Mouse (Mus musculus): Measurements from ENCODE around the gene Ccdc148.

Gene Ccdc148

GRCm38 (mm10) chr2:58783526-58783925, 377.0 kb downstream of the Ccdc148 start:
- DNase-seq (ENCODE audit: low spot score), result no peak

DNA sequence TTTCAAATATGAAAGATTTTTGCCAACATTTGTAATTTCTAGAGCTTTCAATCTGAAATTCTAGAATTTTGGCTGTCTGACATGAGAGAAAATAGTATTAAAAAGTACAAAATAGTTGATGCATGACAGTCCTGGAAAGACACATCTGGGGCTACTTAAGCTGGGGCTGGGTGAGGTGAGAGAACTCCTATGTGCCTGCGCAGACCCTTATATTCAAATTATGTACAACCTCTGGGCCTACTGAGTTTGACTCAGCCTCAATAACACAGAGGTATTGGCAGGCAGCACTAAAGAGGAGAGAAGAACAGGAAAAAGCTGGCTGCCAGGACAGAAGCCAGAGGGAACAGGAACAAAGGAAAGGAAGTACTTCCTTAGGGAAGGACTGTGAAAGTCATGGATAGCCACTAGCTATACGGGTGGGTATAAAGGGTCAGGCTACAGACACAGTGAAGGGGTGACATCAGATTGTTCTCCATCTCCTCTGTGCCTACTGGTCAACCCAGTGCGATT, 381.4 kb downstream of the Ccdc148 start:
- no peak for DNase-seq (ENCODE audit: low spot score)

DNA sequence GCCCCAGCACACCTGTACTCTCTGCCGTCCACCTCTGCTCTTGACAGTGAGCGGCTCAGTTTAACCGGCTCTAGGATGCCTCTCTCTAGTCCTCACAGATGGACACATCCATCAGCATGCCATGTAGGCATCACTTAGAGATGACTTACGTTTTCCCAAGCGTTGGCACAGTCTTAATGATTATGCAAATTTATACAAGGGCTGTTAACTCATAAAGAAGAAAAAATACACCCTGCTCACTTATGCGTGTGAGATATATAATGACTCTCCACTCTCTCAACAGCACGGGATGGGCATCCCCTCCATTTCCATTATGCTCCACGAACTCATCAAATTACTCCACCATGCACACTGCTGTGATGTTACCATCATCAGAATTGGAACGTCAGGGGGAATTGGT, 386.6 kb downstream of the Ccdc148 start:
- DNase-seq (ENCODE audit: low spot score), result no peak
